Mouse (Mus musculus) brain, embryonic 14.5 days (tissue): ENCODE measurements around the gene Agap3. TPM values are rescaled to one million over a fixed set of nuclear protein-coding genes. Genes with fewer than 3 reads are reported as not detected.

ENCODE experiments used
- DNase-seq: peaks from one replicate; pipeline ENCODE4 v3.0.0-alpha.2; 2011; ENCODE audit warnings: low read depth
- CTCF ChIP-seq: fragments of 200-500 bp; IDR thresholded peaks from 2 replicates; pipeline ENCODE4 v1.5.1; 2012; ENCODE audit warnings: inconsistent platforms, mild to moderate bottlenecking, moderate library complexity, borderline replicate concordance; ENCODE audit not compliant: insufficient read depth, insufficient read length; ENCODE audit errors: extremely low read depth
- POLR2A ChIP-seq: fragments of 200-500 bp; IDR thresholded peaks from 2 replicates; pipeline ENCODE4 v1.6.1; 2012; ENCODE audit warnings: mild to moderate bottlenecking, inconsistent platforms, borderline replicate concordance; ENCODE audit not compliant: poor library complexity, insufficient read depth, insufficient read length, severe bottlenecking; ENCODE audit errors: extremely low read depth
- polyA plus RNA-seq: library from polyadenylated mRNA; depleted of rRNA; stranded (reverse); fragments of >200 nt; gene quantifications from 2 replicates; pipeline ENCODE4 v1.2.3, GENCODE M21; 2012

The Agap3 gene
- polyA plus RNA-seq, 1 experiment: 244 TPM

DNA sequence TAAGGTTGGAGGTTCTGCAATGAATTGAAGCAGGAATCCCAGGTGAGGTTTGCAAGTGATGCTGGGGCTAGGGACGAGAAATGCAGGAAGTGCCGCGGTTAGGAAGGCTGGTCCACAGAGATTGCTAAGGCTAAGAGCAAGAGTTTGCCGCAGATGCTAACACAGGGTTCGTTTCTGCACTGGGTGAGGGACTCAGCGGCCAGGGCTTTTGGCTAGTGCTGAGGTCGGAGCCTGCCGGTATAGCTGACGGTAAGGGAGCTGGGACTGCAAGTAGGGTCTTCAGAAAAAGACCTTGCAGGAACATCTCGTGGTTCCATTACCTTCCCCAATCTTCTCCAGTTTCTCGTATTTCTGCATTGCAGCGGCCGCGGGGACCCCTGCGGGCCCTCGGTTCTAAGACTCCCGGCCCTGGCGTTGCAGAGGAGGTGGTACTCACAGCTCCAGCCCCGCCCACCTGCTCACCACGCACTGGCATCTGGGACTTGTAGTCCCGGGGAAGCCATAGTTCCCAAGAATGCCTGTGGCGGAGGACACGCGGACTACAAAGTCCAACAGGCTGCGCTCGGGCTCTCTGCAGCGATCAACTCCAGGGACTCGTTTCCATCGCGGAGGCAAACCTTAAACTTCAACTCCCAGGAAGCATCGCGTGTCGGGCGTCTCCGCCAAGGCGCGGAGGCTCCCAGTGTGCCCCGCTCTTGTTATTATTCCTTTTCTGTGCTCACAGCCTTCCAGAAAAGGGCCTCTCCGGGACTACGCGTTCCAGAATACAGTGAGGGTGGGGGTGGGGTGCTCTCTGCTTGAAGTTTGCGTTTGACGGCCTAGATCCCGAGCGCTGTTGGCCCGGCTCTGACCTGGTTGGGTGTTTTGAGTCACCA lies 28.6 kb upstream of the Agap3 start, which contains the start of the genes Cdk5 and Slc4a2:
Gene Cdk5, minus strand, starts transcription at position 402 of the 875 bp plus-strand sequence.
Gene Slc4a2, plus strand, starts transcription at position 709 of the 875 bp plus-strand sequence.
- peak; percentile 22; the same call in 1 of the 2 replicates for TF ChIP-seq POLR2A
- TF ChIP-seq CTCF: no peak

DNA sequence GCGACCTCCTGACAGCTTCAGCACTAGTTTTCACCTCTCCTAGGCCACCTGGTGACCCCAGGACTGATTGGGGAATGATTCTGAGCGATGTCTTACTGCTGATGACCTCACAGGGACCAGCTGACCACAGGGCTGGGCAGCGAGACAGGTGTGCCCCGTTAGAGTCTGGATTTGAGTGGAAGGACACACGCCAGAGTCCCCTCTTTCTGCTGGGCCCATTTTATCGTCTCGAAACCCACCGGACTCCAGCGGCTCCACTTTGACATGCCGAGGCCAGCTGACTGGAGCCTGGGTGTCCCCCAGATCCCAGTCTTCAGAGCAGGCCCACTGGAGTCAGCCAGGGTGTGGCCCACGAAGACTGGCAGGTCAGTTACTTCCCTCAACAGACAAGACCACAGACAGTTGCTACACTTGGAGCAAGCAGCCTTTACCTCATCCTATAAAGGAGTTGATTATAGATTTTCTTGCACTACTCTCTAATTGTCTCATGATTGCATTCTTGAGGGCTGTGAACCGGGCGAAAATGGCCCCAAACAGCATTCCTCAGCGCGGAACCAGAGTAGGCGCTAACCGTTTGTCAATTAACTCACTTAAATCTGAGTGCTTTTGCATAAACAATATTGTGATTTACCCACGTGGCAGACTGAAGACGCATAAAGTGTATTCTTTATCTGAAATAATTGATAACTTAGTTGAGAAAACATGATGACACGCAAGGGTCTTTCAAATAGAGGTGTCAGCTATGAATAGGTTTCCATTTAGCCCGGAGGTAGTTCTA lies 27.8 kb upstream of the Agap3 start:
- peak; percentile 22 for DNase-seq
- TF ChIP-seq CTCF: no peak
- no peak for TF ChIP-seq POLR2A

More for the DNA sequence above, 28.6 kb upstream of the Agap3 start, which contains the start of the genes Cdk5 and Slc4a2:
- peak; percentile 100 for DNase-seq

- DNase-seq: peak; percentile 91
- TF ChIP-seq POLR2A (peak; percentile 66; the same call in 1 of the 2 replicates), CTCF (no peak)
These were observed 27.0 kb upstream of the Agap3 start for GRCm38 (mm10) chr5:24424861-24425411.

GRCm38 (mm10) chr5:24425421-24426036 lies 26.4 kb upstream of the Agap3 start:
- TF ChIP-seq POLR2A: no peak
- TF ChIP-seq CTCF: 0 out of 2 replicates have a peak, but pooled peaks have one; percentile 15
- DNase-seq: peak; percentile 59

GRCm38 (mm10) chr5:24426037-24426432 lies 25.9 kb upstream of the Agap3 start:
- peak; percentile 58 for DNase-seq
- TF ChIP-seq POLR2A (no peak), CTCF (no peak)

GRCm38 (mm10) chr5:24426556-24427284 lies 25.3 kb upstream of the Agap3 start:
- TF ChIP-seq CTCF (no peak), POLR2A (no peak)
- DNase-seq: no peak

DNA sequence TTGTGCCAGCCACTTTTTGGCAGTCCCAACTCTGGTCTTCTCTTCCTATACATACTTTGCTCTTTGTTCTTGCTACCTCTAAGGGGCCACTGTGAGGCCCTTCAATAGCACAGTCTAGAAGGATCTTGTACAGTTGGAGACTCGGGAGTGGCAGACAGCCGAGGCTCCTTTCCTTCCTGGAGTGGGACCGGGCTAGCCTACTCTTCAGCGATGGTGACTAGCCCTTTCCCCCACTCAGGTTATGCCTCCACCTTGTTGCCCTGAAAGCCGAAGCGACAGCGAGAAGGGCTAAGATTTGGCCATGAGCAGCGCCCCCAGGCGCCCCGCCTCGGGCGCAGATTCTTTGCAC lies 24.7 kb upstream of the Agap3 start:
- no peak for TF ChIP-seq CTCF
- TF ChIP-seq POLR2A: no peak
- no peak for DNase-seq

- TF ChIP-seq CTCF: no peak
- TF ChIP-seq POLR2A: no peak
- DNase-seq: peak; percentile 33
These were observed 24.0 kb upstream of the Agap3 start for GRCm38 (mm10) chr5:24427981-24428402.

GRCm38 (mm10) chr5:24428596-24428995 lies 23.4 kb upstream of the Agap3 start:
- TF ChIP-seq POLR2A (no peak), CTCF (no peak)
- no peak for DNase-seq

- TF ChIP-seq POLR2A (no peak), CTCF (no peak)
- no peak for DNase-seq
These were observed 18.0 kb upstream of the Agap3 start for GRCm38 (mm10) chr5:24433993-24434392.

- DNase-seq: no peak
- no peak for TF ChIP-seq POLR2A
- no peak for TF ChIP-seq CTCF
These were observed 10.8 kb upstream of the Agap3 start for GRCm38 (mm10) chr5:24441187-24441586.

- DNase-seq: no peak
- TF ChIP-seq POLR2A (no peak), CTCF (no peak)
These were observed 9.9 kb upstream of the Agap3 start for GRCm38 (mm10) chr5:24442029-24442428.
